Mouse (Mus musculus) CD4-positive, CD25-positive, alpha-beta regulatory T cell, adult 2 months (primary cell): ENCODE results near the gene Abtb2.
"Not testable (repeated sequence)": the region's sequence is repeated elsewhere in the genome, so short reads cannot be mapped to it uniquely, and the experiment has no call there.

Experiments used
- DNase-seq: peaks from one replicate; pipeline ENCODE4 v3.0.0-alpha.2; 2012; ENCODE audit warnings: low read depth, low spot score

Gene Abtb2

DNA sequence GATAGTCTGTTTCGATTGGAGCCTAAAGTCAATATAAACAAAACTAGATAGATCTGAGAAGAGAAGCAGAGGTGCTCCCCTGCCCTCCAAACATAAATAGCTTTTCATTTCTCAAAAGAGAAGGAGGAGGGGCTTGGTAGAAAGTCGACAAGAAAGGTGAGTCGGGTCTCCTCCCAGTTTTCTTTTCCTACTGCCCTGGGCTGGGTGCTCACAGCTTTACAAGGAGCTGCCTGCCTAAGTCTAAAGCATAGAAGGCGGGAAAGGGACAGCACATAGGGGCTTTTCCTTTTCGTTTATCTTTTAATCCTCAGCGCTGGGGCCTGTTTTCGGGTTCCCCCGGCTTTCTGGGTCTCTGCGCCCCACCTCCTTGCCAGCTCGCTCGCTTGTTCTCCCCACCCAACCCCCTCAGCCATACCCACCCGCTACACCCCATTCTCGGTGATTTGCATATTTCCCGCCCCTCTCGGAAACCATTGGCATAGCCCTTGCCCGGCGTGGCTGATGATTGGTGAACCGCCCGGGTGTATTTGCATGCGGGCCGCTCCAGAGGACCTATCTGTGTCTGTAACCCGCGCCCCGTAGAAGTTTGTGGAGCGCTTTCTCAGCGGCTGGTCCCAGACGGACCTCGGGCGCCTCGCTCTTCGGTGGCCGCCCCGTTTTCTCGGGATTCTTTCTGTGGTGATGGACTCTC, at the start of gene Abtb2:
TSS of gene Abtb2 (plus strand) at position 579 of the 691 bp plus-strand sequence.
- DNase-seq, result peak; percentile 95

DNA sequence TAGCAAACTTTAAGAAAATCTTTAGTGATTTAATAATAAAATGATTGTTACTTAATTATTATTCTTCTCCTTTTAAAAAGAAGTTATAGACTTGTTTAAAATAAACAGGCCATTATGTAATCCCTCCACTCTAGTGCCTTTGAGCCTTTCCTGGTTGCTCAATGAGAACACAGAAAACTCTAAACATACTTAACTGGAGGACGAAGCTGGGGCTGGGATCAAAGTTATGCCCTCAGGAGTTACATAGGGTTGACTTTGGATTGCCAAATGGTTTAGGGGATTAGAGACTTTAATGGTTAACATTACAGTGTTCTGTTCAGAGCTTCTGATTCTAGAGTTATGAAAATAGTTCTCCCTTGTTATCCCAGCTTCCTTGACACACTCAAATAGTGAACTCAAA, 49.6 kb upstream of the Abtb2 start:
- DNase-seq, result no peak

GRCm38 (mm10) chr2:103525596-103525995, 40.5 kb upstream of the Abtb2 start:
- DNase-seq, result no peak

GRCm38 (mm10) chr2:103547132-103547531, 19.0 kb upstream of the Abtb2 start:
- peak; percentile 88 for DNase-seq

DNA sequence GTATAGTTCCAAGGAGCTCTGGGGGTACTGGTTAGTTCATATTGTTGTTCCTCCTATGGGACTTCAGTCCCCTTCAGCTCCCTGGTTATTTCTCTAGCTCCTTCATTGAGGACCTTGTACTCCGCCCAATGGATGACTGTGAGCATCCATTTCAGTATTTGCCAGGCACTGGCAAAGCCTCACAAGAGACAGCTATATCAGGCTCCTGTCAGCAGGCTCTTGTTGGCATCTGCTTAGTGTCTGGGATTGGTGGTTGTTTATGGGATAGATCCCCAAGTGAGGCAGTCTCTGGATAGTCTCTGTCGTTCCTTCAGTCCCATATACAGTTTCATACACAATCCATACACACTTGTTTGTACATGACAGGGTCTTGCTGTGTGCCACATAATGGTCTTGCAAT, 15.8 kb upstream of the Abtb2 start:
- not testable (repeated sequence) for DNase-seq

- no peak for DNase-seq
Measured at GRCm38 (mm10) chr2:103554041-103554440, 12.1 kb upstream of the Abtb2 start.

- DNase-seq, result peak; percentile 67
Measured at GRCm38 (mm10) chr2:103556125-103556877, 9.8 kb upstream of the Abtb2 start.

GRCm38 (mm10) chr2:103560955-103561354, 5.2 kb upstream of the Abtb2 start:
- no peak for DNase-seq

GRCm38 (mm10) chr2:103564427-103565023, 1.6 kb upstream of the Abtb2 start:
- DNase-seq, result peak; percentile 57

- DNase-seq, result peak; percentile 76
Measured at GRCm38 (mm10) chr2:103565171-103565591, 929 bp upstream of the Abtb2 start.

- no peak for DNase-seq
Measured at GRCm38 (mm10) chr2:103566423-103566712, 258 bp downstream of the Abtb2 start.

DNA sequence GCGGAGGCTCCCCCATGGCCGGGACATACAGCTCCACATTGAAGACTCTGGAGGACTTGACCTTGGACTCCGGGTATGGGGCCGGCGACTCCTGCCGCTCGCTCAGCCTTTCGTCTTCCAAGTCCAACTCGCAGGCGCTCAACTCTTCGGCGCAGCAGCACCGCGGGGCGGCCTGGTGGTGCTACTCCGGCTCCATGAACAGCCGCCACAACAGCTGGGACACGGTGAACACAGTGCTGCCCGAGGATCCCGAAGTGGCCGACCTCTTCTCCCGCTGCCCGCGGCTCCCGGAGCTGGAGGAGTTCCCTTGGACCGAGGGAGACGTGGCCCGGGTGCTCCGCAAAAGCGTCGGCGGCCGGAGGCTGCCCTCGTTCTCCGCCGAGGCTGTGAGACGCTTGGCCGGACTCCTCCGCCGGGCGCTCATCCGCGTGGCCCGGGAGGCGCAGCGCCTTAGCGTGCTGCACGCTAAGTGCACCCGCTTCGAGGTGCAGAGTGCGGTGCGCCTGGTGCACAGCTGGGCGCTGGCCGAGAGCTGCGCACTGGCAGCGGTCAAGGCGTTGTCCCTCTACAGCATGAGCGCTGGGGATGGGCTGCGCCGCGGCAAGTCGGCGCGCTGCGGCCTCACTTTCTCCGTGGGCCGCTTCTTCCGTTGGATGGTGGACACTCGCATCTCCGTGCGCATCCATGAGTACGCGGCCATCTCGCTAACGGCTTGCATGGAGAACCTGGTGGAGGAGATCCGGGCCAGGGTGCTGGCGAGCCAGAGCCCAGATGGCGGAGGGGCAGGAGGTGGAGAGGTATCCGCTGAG, 807 bp downstream of the Abtb2 start:
- peak; percentile 67 for DNase-seq

GRCm38 (mm10) chr2:103568161-103568560, 2.1 kb downstream of the Abtb2 start:
- peak; percentile 38 for DNase-seq

DNA sequence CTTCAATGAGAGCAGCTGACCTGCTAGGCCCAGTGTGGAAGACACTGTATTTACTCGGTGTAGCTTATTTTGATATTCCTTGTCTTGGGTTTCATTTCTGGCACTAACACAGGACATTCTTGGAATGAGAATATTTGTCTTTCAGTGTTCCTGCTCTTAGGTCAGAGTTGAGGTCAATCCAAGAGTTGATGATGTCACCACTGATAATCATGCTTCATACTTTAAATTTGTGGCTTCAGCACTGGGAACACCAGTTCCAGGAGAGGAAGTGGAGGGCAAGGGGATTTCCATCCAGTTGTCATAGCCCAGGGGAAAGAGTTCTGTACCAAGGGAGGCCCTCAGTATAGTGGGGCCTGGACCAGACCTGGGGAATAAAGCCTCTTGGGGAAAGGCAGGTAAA, 3.6 kb downstream of the Abtb2 start:
- peak; percentile 18 for DNase-seq

DNA sequence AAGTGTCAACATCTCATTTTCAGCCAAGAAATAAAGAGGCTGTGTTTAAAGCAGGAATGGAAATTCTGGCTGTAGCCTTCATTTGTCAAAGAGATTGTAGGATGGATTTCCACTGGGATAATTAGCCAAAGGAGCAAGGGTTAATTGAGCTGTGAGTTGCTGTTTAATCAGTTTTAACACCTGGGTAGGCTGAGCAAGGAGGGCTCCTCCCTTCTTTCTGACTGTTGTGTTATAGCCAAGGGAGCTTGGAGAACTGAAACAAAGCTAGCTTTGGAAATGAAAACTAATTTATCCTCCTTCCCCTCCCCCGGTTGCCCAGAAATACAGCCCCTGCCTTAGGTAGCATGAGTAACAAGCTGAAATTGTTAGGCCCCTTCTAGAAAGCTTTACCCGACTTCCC, 6.2 kb downstream of the Abtb2 start:
- no peak for DNase-seq

DNA sequence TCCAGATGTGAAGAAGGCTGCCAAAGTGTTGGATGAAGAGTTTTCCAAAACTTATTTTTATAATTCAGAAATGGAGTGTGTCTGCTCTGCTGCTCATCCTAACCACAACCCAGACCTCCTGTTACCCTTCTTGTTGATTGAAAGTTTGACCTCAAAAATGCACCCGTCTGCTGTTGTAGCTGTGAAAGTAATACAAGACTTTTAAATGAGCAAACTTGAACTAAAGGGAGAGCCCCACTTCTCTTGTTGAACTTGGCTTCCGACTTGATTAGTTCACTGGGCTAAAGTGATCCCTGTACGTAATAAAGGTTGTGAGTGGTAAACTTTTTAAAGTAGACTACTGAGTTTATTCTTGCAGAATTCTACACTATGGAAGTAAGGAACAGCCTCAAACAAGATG, 10.3 kb downstream of the Abtb2 start:
- DNase-seq, result peak; percentile 53

DNA sequence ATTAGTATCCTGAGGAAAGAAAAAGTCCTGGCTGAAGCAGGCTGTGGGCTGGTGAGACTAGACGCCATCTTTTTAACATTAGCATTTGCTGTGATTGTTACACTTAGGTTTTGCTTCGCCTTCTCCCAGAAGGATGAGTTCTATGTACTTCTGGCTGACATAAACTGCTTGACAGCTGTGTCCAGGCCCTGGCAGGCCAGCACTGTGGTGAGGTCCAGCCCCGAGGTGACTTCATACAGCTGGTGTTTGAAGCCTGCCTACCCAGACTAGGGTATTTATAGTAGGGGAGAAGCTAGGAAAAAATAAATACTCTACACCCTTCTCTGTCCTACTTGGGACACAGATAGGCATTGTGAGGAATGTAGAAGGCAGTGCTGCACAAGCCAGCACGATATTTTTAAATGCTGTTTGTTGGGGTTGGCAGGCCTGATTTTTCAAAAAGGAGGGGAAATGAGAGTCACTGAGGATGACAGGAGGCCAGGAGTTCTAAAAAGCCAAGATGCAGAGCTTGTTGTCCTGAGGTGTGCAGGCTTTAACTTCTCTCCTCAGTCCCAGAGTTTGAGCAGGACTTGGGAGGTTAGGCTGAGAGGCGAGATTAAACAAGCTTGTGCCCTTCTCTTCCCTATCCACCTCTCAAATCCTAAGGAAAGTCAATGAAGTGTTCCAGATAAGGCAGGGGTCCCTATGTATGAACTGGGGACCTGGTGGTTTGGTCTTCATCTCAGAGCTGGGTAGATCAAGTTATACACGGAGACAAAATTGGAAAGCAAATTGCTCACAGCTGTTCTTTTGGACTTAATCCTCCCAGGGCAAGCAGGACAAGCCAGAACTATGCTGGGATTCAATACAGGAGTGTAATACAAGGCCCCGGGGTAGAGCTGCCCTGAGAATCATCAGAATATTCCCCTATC, 11.9 kb downstream of the Abtb2 start:
- no peak for DNase-seq

GRCm38 (mm10) chr2:103578663-103579213, 12.6 kb downstream of the Abtb2 start:
- DNase-seq, result no peak

DNA sequence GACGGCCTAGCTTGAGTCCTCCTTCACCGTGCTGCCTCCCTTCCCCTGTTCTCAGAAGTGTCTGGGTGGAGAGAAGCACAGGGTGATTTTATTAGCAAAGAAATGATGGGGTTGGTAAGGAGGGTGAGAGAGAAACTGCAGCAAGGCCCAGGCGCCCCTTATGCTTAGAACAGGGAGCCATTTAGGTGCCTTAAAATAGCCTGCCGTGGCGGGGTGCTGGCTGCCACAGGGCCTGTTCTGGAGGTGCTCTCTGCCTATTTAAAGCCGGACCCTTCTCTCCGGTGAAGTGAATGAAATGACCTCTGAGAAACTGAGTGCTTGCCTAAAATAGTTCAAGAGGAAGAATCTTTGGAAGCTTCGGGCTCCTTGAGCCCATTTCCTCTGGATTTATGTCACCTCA, 14.6 kb downstream of the Abtb2 start:
- no peak for DNase-seq

DNA sequence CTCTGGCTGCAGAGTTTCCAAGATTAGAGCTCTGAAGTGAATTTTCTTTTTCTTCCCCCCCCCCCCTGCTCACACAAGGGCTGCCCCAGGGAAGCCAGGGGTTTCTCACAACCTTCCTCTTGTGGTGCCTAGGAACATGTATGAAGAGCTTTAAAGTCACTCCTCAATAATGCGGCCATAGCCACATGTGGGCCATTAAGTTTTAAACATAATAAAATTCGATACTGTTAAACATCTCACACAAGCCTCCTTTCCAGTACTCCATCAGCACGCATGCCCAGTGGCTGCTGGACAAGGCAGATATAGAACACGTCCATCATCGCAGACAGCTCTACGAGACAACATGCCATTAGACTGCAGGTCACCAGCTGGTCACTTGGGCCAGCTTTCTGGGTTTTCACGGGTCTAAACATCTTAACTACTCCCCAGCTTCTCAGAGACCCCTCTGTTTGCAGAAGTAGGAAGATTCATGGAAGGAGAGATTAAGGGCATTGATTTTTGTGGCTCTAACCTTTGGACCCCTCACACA, 15.3 kb downstream of the Abtb2 start:
- no peak for DNase-seq
